Mouse (Mus musculus) heart, embryonic 15.5 days (tissue): Measurements from ENCODE around the gene Agbl1. TPM values are rescaled to one million over a fixed set of nuclear protein-coding genes. Genes with fewer than 3 reads are reported as not detected.

Experiments
- ATAC-seq: fragments of 200-750 bp; cut with Nextera tagmentation; replicated peaks from 2 replicates; pipeline ENCODE4 v1.8.0; 2017; ENCODE audit warnings: low read depth, moderate TSS enrichment; ENCODE audit not compliant: insufficient number of reproducible peaks, insufficient read depth, low FRiP score
- H3K27ac ChIP-seq: fragments of 300-500 bp; sonication (generic); 2 replicates; pipeline ENCODE4 v1.5.1; 2015; ENCODE audit warnings: mild to moderate bottlenecking, inconsistent platforms
- H3K27me3 ChIP-seq: fragments of 300-500 bp; sonication (generic); 2 replicates; pipeline ENCODE4 v1.6.1; 2015; ENCODE audit warnings: inconsistent platforms
- H3K36me3 ChIP-seq: fragments of 300-500 bp; sonication (generic); 2 replicates; pipeline ENCODE4 v1.6.1; 2015; ENCODE audit warnings: mild to moderate bottlenecking, inconsistent platforms
- H3K4me1 ChIP-seq: fragments of 300-500 bp; sonication (generic); replicated peaks from 2 replicates; pipeline ENCODE4 v1.6.1; 2015; ENCODE audit warnings: inconsistent platforms
- H3K4me2 ChIP-seq: fragments of 300-500 bp; sonication (generic); 2 replicates; pipeline ENCODE4 v1.6.1; 2015; ENCODE audit warnings: inconsistent platforms, mild to moderate bottlenecking, moderate library complexity
- H3K4me3 ChIP-seq: fragments of 300-500 bp; sonication (generic); 2 replicates; pipeline ENCODE4 v1.5.1; 2015; ENCODE audit warnings: mild to moderate bottlenecking, inconsistent platforms
- H3K9ac ChIP-seq: fragments of 300-500 bp; sonication (generic); 2 replicates; pipeline ENCODE4 v1.6.1; 2015; ENCODE audit warnings: mild to moderate bottlenecking, inconsistent platforms
- H3K9me3 ChIP-seq: fragments of 300-500 bp; sonication (generic); replicated peaks from 2 replicates; pipeline ENCODE4 v1.6.1; 2016; ENCODE audit warnings: inconsistent platforms
- WGBS: fragments of 180-500 bp; shearing (Covaris S2); methylation state at CpG from one replicate; pipeline ENCODE4 v1.1.7; 2015; ENCODE audit warnings: mixed read lengths; 5-methylcytosine and 5-hydroxymethylcytosine counted together
- polyA plus RNA-seq: library from polyadenylated mRNA; unstranded; fragments of >200 nt; fragmentation: Nextera tagmentation; extraction: Ambion mirVana; gene quantifications from 2 replicates; pipeline ENCODE4 v1.2.1, GENCODE M21; 2015

Agbl1 gene
- polyA plus RNA-seq, 1 experiment from 2014 or later, result 0.05 TPM

GRCm38 (mm10) chr7:77029019-77029418 lies 799.3 kb downstream of the Agbl1 start:
- H3K4me3 ChIP-seq, result no peak overlapping the region
- H3K27me3 ChIP-seq, result no peaks in the 10 kb centered on the region
- H3K27ac ChIP-seq, result no peak overlapping the region
- ATAC-seq, result no peak
- no peak overlapping the region for H3K9ac ChIP-seq
- H3K4me2 ChIP-seq, result no peak overlapping the region
- no peaks in the 10 kb centered on the region for H3K36me3 ChIP-seq
- H3K4me1 ChIP-seq, result no peaks in the 10 kb centered on the region
- no peaks in the 10 kb centered on the region for H3K9me3 ChIP-seq

- no peak for ATAC-seq
- Histone ChIP-seq H3K36me3 (no peaks in the 10 kb centered on the region), H3K4me2 (no peak overlapping the region), H3K4me3 (no peak overlapping the region), H3K9me3 (no peaks in the 10 kb centered on the region), H3K27ac (no peak overlapping the region), H3K4me1 (no peaks in the 10 kb centered on the region), H3K9ac (no peak overlapping the region), H3K27me3 (no peaks in the 10 kb centered on the region)
Observed at GRCm38 (mm10) chr7:77076033-77076432, 846.3 kb downstream of the Agbl1 start.

DNA sequence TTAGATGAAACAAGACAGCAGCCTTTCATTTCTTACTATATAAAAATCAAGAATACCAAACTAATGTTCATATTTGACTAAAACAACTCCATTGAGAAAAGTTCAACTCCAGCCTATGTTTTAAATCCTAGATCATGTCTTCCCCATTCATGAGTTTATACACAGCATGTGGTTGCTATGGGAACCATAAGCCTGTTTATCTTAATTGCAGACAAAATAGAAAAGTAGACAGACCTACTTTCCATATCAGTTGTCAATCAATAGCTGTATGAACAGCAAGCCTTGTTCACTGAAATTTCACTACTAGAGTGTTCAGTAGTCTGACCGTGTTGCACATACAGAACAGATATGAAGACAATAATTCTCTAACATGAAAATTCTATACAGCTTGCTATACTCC lies 857.6 kb downstream of the Agbl1 start:
- 54% methylated on average over 1 of the region's 1 CpGs for WGBS
- no peak for ATAC-seq

GRCm38 (mm10) chr7:77095153-77095552 lies 865.5 kb downstream of the Agbl1 start:
- no peaks in the 10 kb centered on the region for H3K27me3 ChIP-seq
- H3K36me3 ChIP-seq, result no peaks in the 10 kb centered on the region
- H3K4me3 ChIP-seq, result no peak overlapping the region
- ATAC-seq, result no peak
- H3K9me3 ChIP-seq, result no peaks in the 10 kb centered on the region
- H3K9ac ChIP-seq, result no peak overlapping the region
- H3K4me2 ChIP-seq, result no peak overlapping the region
- no peak overlapping the region for H3K27ac ChIP-seq
- H3K4me1 ChIP-seq, result no peaks in the 10 kb centered on the region
- WGBS, result 34% methylated on average over 2 of the region's 2 CpGs

More for the DNA sequence above, 857.6 kb downstream of the Agbl1 start:
- no peak overlapping the region for H3K4me2 ChIP-seq
- H3K9ac ChIP-seq, result no peak overlapping the region
- no peaks in the 10 kb centered on the region for H3K36me3 ChIP-seq
- no peaks in the 10 kb centered on the region for H3K9me3 ChIP-seq
- no peak overlapping the region for H3K27ac ChIP-seq
- H3K4me3 ChIP-seq, result no peak overlapping the region
- no peaks in the 10 kb centered on the region for H3K4me1 ChIP-seq
- no peaks in the 10 kb centered on the region for H3K27me3 ChIP-seq

- Histone ChIP-seq H3K27me3 (no peaks in the 10 kb centered on the region), H3K36me3 (no peaks in the 10 kb centered on the region), H3K9ac (no peak overlapping the region), H3K4me2 (no peak overlapping the region), H3K4me3 (no peak overlapping the region), H3K27ac (no peak overlapping the region), H3K4me1 (no peaks in the 10 kb centered on the region), H3K9me3 (no peaks in the 10 kb centered on the region)
- ATAC-seq, result no peak
- 95% methylated on average over 1 of the region's 1 CpGs for WGBS
Observed at GRCm38 (mm10) chr7:77114021-77114420, 884.3 kb downstream of the Agbl1 start.

DNA sequence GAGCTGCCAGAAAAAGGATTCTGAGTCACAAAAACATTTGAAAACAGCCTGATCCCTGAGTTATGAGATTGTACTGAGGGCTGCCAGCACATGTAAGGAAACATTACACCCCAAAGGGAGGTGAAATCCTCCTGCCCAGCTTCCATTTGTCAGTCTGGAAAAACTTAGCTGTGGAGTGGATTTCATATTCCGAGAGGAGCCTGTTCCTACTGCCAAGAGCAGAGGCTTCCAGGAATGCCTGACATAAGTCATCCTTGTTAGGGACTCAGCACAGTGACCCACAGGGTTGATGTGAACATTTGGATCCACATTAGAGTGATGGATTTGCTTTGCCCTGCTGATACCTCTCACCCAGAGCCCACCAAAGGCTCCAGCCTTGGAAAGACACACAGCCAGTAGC lies 899.4 kb downstream of the Agbl1 start:
- Histone ChIP-seq H3K4me1 (peaks cover 5% of the 10 kb centered on the region), H3K36me3 (no peaks in the 10 kb centered on the region), H3K9me3 (no peaks in the 10 kb centered on the region), H3K9ac (no peak overlapping the region), H3K27ac (no peak overlapping the region), H3K4me3 (no peak overlapping the region), H3K27me3 (no peaks in the 10 kb centered on the region), H3K4me2 (no peak overlapping the region)
- WGBS, result 66% methylated on average over 1 of the region's 1 CpGs
- ATAC-seq, result no peak

GRCm38 (mm10) chr7:77131950-77132349 lies 902.3 kb downstream of the Agbl1 start:
- no peak overlapping the region for H3K4me2 ChIP-seq
- no peak overlapping the region for H3K27ac ChIP-seq
- peaks cover 5% of the 10 kb centered on the region for H3K4me1 ChIP-seq
- H3K9ac ChIP-seq, result no peak overlapping the region
- H3K4me3 ChIP-seq, result no peak overlapping the region
- no peaks in the 10 kb centered on the region for H3K9me3 ChIP-seq
- H3K36me3 ChIP-seq, result no peaks in the 10 kb centered on the region
- WGBS, result 32% methylated on average over 7 of the region's 7 CpGs
- ATAC-seq, result no peak
- H3K27me3 ChIP-seq, result no peaks in the 10 kb centered on the region

DNA sequence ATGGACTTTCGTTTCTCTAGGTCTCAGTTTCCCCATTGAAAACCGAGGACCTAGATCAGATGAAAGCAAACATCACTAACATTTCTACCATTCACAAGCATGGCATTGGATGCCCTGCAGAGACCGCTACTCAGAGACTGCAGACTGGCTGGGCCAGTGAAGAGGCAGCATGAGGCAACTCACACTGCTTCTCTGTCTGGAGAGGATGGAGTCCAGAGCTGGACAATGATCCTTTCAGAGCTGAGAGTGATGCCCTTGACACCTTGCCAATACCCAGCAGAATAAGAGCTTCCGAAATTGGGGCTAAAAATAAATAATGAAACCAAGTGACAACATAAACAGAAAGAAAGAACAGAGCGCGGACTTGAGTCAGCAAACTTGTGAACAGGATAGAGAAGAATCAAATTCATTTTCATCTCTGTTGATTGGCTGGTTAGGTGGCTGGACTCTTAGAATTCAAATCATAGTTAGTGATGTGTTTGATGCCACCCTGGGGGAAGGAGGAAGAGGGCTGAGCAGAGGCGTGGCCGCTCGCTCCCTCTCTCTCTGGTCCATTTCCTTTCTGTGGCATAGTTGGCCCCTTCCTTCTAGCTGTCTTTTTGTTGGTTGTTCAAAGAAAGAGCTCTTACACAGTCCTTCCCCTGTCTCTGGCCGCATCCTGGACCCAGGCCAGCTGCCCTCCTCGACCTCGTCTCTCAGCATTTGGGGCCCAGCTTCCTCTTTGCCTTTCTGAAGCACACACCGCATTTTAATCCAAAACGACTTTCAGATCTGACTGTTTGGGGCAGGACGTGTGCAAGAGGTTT lies 903.1 kb downstream of the Agbl1 start:
- H3K36me3 ChIP-seq, result no peaks in the 10 kb centered on the region
- no peak overlapping the region for H3K9ac ChIP-seq
- H3K9me3 ChIP-seq, result no peaks in the 10 kb centered on the region
- H3K4me3 ChIP-seq, result no peak overlapping the region
- H3K4me1 ChIP-seq, result peaks cover 5% of the 10 kb centered on the region
- H3K27ac ChIP-seq, result no peak overlapping the region
- WGBS, result 56% methylated on average over 15 of the region's 15 CpGs
- ATAC-seq, result no peak; the same call in 1 of the 2 replicates
- H3K4me2 ChIP-seq, result peak overlapping the region; percentile 13; the same call in 1 of the 2 replicates
- no peaks in the 10 kb centered on the region for H3K27me3 ChIP-seq

DNA sequence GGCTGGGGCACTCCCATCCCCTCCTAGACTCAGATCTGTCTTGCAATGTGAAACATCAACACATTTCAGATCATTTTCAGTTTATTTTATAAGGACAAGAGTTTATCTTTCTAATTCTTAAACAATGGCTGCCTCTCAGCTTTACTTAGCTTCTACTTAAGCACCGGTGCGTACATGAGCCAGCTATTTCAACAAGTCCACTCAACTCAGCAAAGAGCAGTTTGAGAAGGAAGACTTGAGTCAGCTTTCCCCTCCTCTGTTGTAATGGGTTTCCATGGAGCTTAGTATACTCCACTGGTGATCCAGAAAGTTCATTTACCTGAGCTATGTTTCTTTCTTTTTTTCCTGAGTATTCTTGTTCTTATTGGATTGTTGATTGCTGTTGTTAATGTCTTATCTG lies 905.2 kb downstream of the Agbl1 start:
- WGBS, result 84% methylated on average over 2 of the region's 2 CpGs
- peaks cover 5% of the 10 kb centered on the region for H3K4me1 ChIP-seq
- H3K9ac ChIP-seq, result no peak overlapping the region
- H3K9me3 ChIP-seq, result no peaks in the 10 kb centered on the region
- H3K4me2 ChIP-seq, result no peak overlapping the region
- no peak overlapping the region for H3K27ac ChIP-seq
- H3K27me3 ChIP-seq, result no peaks in the 10 kb centered on the region
- H3K4me3 ChIP-seq, result no peak overlapping the region
- no peak for ATAC-seq
- H3K36me3 ChIP-seq, result no peaks in the 10 kb centered on the region

DNA sequence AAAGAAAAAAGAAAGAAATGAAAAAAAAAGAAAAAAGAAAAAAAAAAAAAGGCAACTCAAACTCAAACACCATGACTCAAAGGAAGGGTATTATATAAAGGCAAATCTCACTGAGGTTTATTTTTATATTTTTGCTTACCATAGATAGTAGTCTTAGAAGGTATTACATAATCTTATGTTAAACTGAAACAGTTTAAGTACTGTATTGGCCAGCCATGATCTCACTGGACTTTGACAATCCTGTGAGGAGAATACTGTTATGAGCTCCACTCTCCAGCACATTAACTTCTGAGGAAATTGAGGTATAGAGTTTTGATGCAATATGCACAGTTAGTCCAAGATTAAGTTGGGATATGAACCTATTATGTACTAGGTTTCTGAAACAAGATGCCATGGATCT lies 909.0 kb downstream of the Agbl1 start:
- no peaks in the 10 kb centered on the region for H3K27me3 ChIP-seq
- no peaks in the 10 kb centered on the region for H3K4me1 ChIP-seq
- H3K36me3 ChIP-seq, result no peaks in the 10 kb centered on the region
- no peak for ATAC-seq
- H3K4me3 ChIP-seq, result no peak overlapping the region
- H3K9ac ChIP-seq, result no peak overlapping the region
- no peak overlapping the region for H3K4me2 ChIP-seq
- H3K9me3 ChIP-seq, result no peaks in the 10 kb centered on the region
- no peak overlapping the region for H3K27ac ChIP-seq

- Histone ChIP-seq H3K4me3 (no peak overlapping the region), H3K36me3 (no peaks in the 10 kb centered on the region), H3K9ac (no peak overlapping the region), H3K27me3 (no peaks in the 10 kb centered on the region), H3K4me1 (no peaks in the 10 kb centered on the region), H3K27ac (no peak overlapping the region), H3K9me3 (no peaks in the 10 kb centered on the region), H3K4me2 (no peak overlapping the region)
- ATAC-seq, result no peak
- WGBS, result 64% methylated on average over 3 of the region's 3 CpGs
Observed at GRCm38 (mm10) chr7:77147527-77147926, 917.8 kb downstream of the Agbl1 start.

DNA sequence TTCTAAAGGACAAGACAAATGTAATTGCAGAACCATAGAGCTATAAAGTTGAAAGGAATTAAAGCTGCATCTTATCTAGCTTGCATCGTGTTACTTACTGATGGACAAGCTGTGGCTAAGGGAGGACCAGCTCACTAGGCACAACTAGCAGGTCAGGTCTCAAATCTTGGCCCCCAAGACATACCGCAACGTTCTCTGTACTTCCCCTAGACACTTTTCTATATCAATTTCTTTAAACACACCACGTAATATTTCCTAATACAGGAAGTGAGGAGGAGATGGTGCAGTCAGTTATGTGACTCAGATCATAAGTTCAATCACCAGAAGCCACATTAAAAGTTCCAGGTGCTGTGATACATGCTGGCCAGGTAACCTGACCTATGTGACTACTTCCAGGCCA lies 919.1 kb downstream of the Agbl1 start:
- Histone ChIP-seq H3K4me2 (no peak overlapping the region), H3K4me1 (no peaks in the 10 kb centered on the region), H3K27ac (no peak overlapping the region), H3K9me3 (no peaks in the 10 kb centered on the region), H3K9ac (no peak overlapping the region), H3K27me3 (no peaks in the 10 kb centered on the region), H3K36me3 (no peaks in the 10 kb centered on the region), H3K4me3 (no peak overlapping the region)
- ATAC-seq, result no peak
- WGBS, result 70% methylated on average over 4 of the region's 4 CpGs
